Mouse (Mus musculus) megakaryocyte, embryonic 14.5 days (primary cell): ENCODE data around the gene Tle6.

ENCODE experiments used
- FLI1 ChIP-seq: IDR thresholded peaks from 2 replicates; pipeline ENCODE4 v1.6.1; 2012; ENCODE audit warnings: low read length, inconsistent platforms, mixed read lengths
- GATA1 ChIP-seq: IDR thresholded peaks from 3 replicates; pipeline ENCODE4 v1.6.1; 2012; ENCODE audit warnings: mixed read lengths, low read length, inconsistent platforms, borderline replicate concordance

GRCm38 (mm10) chr10:81602741-81603151 is 1.9 kb upstream of the Tle6 start:
- no peak for TF ChIP-seq GATA1
- no peak for TF ChIP-seq FLI1
